Mouse (Mus musculus) lung, postnatal 14 days (tissue): ENCODE measurements around the gene Reck.

ENCODE experiments used
- DNase-seq: peaks from one replicate; pipeline ENCODE4 v3.0.0; 2021

Gene Reck

DNA sequence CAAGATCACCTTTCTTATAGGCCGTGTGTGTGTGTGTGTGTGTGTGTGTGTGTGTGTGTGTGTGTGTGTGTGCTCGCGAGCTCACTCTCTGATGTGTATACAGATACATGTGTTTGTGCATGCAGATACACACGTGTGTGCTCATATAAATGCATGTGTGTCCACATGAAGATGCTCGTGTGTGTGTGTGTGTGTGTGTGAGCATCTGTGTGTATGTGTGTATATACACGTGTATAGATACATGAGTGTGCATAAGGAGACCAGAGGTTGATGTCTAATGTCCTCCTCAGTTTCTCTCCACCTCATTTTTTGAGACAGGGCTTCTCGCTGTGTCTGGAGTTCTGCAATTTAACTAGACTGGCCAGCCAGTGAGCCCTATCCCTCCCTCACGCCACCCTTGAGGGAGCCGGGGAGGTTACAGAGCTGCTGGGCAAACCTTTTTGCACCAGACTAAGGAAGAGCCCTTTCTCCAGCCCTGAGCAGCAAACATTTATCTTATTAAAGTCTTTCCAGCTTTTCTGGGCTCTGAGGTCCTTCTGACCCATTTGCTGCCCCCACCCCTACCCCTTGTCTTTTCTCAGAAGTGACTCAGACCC lies 96.3 kb downstream of the Reck start:
- DNase-seq, result no peak

DNA sequence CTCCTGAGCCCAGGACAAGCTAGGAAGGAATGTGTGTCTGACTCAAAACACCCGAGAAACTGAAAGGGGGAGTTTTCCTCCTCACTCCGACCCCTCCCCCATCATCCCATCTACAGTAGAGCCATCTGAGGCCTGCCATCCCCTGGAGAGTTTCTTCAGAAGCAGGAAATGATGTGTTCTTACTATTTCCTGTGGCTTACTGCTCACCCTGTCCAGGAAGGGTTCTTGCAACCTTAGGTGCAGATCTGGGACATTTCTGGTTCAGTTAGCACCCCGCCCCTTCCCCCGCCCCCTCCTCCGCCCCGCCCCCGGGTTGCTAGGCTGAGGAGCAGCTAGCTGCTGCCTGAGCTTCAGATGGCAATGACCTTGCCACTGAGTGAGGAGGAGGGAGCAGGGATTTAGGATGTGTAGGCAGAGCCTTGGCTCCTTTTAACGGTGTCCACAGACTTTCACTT lies 96.8 kb downstream of the Reck start:
- peak; percentile 45 for DNase-seq

DNA sequence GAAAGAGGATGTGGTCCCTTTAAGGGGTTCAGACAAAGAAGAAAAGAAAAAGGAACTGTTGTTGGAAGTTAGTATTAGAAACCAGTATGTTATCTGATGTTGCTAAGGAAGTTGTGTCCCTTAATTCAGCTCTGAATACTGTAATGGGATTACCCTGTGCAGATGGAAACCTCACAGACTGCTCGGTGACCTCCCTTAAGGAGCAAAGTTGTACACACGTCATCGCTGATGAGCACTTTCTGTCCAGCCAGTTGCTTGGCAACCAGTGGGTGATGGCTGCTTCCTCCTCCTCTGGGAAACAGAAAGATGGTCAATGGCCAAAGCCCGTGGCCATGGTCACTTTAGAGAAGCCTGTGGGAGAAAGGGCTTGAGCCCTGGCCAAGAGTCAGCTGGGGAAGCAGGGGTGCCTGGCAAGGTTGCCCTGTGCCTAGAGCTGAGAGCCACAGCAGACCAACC lies 98.2 kb downstream of the Reck start:
- DNase-seq, result peak; percentile 57

- no peak for DNase-seq
Measured at GRCm38 (mm10) chr4:43974914-43975616, 99.7 kb downstream of the Reck start.

- no peak for DNase-seq
Measured at GRCm38 (mm10) chr4:43976223-43976740, 101.0 kb downstream of the Reck start.

DNA sequence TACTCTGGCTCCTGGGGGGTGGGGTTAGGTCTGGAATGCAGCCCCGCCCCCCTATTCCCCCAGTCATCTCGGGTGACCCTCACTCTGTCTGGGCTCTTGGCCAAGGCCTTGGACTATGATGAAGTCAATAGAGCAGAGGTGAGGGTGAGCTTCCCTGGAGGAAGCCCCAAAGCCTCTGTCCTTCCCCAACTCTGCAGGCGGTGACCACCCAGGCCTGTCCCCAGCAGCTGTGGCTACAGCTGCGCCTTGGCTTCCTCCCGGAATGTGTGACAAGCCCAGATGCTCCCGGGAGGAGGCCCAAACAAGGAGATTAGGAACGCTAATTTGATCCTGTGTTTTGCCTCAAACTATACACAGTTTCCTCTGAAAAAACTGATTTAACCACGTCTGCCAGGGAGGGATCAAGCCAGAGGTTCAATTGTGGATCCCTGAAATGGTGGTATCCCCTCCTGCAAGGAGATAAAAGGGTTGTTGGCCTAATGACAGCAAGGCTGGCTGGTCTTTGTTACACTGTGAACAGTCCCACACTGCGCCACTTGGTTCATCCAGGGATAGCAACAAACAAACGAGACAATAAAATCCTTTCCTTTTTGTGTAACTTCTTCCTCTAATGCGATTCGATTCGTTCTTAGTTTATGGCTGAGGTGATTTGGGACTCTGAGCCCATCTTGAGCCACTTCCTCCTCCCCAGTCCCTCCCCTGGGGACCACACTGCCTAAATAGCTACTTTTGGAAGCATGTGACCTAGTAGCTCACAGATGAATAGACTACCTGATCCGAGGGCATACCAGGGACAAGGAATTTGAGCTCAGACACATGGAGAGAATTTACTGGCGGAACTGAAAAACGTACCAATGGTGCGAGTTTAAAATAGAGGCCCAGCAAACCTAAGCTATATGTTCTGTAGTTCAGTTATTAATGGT lies 103.5 kb downstream of the Reck start:
- no peak for DNase-seq

DNA sequence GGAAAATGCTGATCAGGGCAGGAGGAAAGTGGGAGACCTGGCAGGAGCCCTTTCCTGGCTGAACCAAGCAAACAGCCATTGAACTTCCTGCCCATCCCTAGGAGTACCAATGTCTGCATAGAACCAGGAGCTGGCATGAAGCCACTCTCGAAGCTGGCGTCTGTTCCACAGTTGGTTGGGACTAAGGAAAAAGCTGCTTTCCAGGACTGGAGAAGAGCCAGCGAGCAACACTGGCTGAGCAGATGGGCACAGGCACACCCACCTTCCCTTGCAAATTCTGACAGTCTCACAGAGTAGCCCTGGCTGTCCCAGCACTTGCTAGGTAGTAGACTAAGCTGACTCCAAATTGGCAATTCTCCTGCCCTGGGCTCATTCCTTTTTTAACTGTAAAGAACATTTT lies 104.4 kb downstream of the Reck start:
- DNase-seq, result peak; percentile 76

DNA sequence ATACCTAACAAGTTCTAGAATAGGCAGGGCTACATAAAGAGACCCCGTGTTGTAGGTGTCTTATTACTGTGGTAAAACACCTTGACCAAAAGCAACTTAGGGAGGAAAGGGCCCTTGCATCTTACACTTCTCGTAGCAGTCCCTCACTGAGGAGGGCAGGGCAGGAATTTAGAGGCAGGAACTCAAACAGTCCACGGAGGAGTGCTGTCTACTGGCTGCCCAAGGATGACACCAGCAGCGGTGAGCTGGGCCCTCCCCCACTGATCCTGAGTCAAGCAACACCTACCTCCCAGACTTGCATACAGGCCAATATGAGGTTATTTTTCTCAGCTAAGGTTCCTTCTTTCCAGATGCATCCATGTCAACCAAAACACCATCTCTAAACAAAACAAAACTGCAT lies 104.9 kb downstream of the Reck start:
- no peak for DNase-seq

GRCm38 (mm10) chr4:43980846-43981245 lies 105.5 kb downstream of the Reck start:
- DNase-seq, result no peak

DNA sequence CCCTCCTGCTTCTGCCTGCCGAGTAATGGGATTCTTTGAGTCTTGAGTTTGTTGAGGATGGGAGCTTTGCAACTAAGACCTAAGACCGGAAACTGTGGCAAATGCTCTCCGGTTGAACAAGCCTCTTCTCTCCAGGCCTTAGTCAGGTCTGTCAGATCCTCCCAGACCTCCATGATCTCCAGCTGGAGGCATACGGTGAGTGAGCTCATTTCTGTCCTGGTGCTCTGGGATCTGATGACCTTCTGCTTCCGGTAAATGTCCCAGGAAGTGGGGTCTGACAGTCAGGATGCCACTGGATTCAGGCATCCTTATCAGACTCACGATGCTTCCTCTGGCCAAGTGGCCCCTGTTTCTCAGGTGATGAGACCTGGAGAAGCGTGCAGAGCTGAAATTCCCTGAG lies 105.9 kb downstream of the Reck start:
- DNase-seq, result no peak

- peak; percentile 98 for DNase-seq
Measured at GRCm38 (mm10) chr4:43982053-43982732, 106.9 kb downstream of the Reck start.

- DNase-seq, result no peak
Measured at GRCm38 (mm10) chr4:43983181-43983580, 107.9 kb downstream of the Reck start, which contains the start of gene Ccin. Gene Ccin (plus strand): TSS chr4:43983483.

GRCm38 (mm10) chr4:43983756-43984155 lies 108.4 kb downstream of the Reck start:
- no peak for DNase-seq

GRCm38 (mm10) chr4:43984326-43984725 lies 109.0 kb downstream of the Reck start:
- no peak for DNase-seq

DNA sequence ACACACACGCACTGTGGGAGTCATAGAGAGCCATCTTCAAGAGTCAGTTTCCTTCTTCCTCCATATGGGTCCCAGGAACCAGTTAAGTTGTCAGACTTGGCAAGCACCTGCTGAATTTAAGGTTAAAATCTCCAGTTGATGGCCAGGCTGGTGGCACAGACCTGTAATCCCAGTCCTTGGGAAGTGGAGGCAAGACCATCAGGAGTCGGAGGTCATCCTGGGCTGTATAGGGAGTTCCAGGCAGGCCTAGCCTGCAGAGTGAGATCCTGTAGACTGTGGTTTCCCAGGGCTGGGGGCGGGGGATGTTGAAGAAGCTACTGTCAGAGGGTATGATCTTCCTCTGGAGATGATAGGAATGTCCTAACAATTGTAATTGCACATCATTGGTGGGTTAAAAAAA lies 113.6 kb downstream of the Reck start:
- DNase-seq, result no peak

- DNase-seq, result no peak
Measured at GRCm38 (mm10) chr4:43993072-43993471, 117.7 kb downstream of the Reck start.

DNA sequence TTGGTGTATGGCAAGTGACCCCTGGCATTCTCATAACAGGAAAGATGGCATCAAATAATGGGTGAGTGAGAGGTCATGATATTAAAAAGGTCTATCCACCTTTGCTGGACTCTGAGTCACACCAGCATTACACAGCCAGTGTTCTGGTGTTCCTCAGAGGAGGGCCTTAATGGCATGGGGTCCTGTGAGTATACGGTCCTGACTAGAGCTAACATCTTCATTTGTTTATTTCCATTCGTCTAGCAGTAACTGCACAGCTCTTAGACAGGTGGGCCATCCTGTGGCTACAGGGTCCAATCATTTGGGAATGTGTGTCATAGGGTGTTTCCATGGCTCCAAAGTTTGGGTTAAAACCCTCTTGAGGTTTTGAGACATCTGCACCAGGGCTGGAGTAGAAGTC lies 119.0 kb downstream of the Reck start:
- DNase-seq, result no peak
